Mouse (Mus musculus) spleen, postnatal 36 days (tissue): ENCODE results near the gene AU021092.
"Not testable (repeated sequence)": the region's sequence is repeated elsewhere in the genome, so short reads cannot be mapped to it uniquely, and the experiment has no call there.

Experiments
- DNase-seq, 2 experiments: peaks; one replicate each; pipeline ENCODE4 v3.0.0; 2022; ENCODE audit warnings: low spot score in 2 of 2, mixed read lengths in 1 of 2

The AU021092 gene

DNA sequence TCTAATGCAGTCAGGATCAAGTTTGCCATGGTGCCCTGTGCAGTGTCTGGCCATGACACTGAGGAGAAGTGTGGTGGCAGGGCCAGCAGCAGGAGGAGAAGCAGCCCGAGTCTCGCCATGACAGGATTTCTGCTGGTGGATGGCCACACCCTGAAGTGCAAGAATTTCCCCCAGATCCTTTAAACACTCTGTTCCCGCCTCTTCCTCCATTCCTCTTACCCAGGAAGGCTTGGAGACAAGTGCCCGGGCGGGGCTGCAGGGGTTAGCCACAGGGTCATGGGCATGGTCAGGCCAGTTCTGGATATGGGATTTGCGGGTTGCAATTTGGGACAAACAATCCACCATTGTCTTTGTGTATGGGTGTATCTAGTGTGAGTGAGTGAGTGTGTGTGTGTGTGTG is at the start of gene AU021092:
AU021092 (minus strand) TSS at position 160 of the 400 bp plus-strand sequence.
- DNase-seq: no peak

DNA sequence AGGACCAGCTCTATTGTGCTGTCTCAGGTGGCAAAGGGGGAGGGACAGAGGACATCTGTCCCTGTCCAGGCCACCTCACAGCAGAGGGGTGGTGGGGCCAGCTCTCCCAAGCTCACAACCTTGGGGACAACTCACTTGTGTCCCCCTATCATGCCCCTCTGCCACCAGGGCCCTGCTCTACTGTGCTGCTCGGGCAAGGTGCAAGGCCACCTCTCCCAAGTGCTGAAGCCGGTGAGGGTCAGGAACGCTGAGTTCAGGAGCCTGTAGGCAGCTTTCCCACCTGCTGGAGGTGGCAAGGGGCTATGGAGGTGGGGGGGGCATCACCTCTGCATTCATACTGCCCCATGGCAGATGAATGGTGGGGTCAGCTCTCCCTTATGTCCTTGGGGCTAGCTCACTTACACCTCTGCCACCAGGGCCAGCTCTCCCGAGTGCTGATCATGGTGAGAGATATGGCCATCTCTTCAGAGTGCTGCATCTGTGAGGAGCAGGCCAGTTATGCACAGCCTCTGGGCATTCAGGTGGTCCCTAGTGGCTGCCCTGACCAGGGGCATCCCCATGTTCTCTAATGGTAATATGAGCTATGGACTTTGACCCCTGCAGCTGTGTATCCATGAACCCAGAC is 49.4 kb upstream of the AU021092 start:
- no peak for DNase-seq

DNA sequence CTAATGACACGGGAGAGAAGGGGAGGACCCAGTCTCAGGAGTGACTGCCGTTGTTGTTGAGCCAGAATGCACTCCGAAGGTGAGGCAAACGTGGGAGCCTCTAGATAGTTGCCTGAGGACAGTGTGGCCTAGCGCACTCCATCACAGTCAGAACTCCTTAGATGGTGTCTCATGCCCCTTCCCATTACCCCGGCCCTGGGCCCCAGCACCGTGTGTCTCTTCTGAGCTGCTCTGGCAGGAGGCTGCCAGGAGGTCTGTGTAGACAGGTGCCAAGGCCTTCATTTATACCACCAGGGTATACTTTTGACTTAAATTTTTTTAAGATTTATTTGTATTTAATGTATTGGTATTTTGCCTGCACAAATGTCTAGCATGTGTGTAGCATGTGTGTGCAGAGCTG is 41.8 kb upstream of the AU021092 start:
- no peak for DNase-seq

DNA sequence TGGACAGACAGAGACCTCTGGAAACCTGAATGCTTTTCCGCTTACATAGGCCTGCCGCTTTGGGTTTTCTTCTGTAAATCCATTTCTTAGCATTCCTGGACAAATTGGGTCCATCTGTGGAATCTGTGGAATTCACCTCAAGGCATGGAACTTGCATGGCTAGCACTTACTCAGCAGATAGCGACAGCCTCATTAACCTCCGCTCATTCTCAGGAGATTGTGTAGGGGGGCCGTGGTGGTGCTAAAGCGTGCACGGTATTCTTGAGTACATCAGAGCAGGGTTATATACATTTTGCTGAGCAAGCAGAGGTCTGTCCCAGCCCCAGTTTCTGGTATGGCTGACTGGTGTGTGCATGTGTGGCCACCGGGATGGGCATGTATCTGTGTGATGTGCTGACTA is 41.1 kb upstream of the AU021092 start:
- DNase-seq: no peak

DNA sequence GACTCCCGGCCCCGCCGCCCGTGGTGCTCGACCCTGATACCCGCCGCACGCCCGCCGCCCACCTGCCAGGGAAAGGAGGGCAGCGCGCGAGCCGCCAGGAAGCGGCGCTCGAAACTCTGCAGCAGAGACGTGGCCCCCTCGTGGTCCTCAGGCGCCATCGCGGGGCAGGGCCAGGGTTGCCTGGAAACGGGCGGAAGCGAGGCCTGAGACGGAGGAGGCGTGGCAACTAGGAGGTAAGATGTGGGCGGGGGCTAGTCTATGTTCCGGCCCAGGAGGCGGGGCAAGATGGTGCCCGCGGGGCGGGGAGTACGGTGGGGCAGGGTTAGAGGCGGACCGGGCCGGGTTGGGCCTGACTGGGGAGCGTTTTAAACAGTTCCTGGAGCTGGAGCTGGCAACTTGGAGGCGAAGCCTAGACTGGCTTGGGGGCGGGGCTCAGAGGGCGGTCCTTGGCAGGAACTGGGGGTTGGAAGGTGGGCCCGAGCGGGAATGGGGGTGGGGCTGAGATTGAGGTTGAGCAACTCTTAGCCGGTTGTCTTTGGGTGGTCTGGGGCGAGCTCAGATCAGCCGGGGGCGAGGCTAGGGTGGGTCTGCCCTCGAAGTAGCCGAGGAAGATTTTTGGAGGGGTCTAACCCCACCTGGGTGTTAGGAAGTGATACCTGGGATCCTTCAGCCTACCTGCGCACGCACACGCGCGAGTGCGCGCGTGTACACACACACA is 33.8 kb upstream of the AU021092 start, which contains the start of gene Eef2kmt:
Eef2kmt (minus strand) TSS at position 205 of the 718 bp plus-strand sequence.
- peak; percentile 98 for DNase-seq

DNA sequence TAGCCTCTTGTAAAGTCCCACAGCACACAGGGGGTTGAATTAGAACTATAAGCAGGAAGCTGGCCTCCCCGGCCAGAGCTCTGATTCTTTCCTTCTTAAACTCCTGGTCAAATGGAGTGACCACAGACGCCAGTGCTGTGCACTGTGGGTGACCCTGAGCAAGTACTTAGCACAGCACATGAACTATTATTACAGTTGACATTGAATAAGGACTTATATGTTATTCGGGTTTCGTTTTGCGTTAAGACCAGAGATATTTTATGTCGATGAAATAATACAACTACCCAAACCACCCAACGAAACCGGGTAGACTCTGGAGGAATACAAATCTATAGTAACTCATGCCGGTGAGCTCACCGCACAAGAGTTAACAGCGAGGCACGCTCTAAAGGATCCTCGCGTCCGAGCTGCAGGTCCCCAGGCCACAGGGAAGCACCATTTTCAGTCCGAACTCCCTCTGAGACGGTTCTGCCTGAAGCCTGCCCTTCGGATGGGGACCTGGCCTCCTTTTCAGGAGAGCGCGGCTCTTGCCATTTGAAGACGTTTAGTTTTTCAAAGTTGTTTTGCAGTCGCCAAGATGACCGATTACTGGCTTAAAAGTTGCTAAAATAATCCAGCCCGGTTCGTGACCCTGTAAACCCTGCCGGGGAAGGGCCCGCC is 33.1 kb upstream of the AU021092 start:
- DNase-seq: peak in 1 of 2 experiments; percentile 17

DNA sequence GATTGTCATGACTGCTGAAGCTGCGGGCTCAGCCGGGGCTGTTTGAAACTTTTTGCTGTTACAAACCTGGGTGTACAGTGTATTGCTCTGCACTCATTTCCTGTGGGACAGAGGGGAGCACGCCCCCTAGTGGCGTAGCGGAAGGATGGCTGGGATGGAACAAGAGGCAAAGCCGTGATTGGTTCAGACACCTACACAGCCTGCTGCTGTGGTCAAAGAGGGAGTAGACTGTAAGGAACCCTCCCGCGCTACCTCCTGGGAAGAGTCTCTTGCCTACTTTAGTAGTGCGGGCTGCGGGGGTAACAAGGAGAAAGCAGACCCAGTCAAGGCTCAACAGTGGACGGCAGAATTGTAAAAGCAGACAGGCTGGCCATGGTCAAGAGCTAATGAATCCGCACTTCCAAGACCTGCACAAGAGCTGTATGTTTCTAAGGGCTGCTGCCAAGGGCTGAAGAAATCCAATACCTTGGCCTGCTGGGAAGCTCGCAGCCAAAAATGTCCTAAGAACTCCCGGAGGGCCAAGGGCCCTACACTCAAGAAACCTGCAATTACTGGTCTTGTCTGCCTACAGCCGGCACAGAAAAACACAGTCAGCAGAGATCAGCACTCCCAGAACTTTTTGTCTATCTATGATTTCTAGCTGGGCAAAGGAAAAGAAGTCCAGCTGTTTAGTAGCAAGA is 32.4 kb upstream of the AU021092 start:
- peak; percentile 83 for DNase-seq

DNA sequence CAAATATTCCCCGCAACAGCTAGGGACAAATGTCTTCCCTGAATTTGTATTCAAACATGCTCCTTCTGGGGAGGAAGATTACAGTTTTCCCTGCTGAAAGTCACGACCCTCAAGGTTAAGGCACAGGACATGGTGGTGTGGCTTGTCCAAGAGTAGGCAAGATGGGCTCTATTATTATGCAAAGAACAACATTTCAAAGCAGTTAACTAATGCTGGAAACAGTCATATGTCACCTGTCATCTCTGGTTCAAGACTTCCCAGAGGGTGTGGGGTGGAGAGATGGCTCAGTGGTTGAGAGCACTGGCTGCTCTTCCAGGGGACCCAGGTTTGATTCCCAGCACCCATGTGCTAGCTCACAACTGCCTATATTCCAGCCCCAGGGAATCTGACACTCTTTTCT is 30.2 kb upstream of the AU021092 start:
- DNase-seq: no peak

DNA sequence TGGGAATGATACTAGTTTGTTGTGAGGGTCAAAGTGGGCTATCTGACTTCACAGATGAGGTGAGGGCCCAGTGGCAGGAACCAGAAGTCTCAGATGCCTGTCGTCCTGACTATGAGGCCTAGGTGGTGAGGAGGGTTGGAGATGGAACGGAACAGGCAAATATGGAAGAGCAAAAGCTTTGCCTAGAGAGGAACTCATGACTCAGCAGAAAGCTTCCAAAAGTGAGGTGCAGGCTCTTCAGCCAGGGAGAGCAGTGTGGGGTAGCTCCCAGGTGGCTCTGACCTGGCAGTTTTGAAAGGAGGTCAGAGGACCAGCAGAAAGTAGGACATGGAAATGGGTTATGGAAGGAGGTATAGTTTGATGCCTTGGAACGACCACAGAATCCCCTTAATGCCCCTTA is 28.8 kb upstream of the AU021092 start:
- DNase-seq: no peak

DNA sequence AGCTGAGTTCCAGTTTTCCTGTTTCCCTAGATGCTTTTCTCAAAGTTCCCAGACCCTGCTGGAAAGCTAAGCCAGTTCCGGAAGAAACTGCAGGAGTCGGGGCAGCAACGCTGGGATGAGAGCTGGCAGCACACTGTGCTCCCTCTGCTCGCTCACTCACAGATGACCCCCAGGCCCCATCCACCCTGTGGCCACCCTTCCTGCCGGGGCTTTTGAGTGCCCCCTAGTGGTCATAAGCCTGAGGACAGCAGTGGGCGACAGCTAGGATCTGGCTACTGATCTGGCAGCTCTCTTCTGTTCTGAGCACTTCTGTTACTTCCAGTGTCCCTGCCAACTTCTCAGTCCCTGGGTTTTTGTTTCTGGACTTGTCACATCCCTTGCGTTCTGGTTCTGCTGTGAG is 22.3 kb upstream of the AU021092 start:
- DNase-seq: peak; percentile 53

DNA sequence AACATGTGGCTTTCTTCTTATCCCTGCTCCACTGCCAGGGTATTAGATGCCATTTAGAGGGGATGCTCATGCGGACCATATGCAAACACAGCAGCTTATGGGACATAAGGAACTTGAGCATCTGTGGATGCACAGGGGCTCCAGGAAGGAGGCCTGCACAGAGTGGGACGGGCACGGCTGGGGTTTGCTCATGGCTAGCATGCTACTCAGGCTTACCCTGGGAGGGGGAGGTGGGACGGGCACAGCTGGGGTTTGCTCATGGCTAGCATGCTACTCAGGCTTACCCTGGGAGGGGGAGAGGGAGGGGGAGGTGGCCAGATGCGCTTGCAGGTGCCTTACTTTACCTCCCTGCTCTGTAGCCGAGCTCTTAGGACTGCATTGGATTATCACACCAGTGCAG is 20.8 kb upstream of the AU021092 start:
- DNase-seq: no peak

DNA sequence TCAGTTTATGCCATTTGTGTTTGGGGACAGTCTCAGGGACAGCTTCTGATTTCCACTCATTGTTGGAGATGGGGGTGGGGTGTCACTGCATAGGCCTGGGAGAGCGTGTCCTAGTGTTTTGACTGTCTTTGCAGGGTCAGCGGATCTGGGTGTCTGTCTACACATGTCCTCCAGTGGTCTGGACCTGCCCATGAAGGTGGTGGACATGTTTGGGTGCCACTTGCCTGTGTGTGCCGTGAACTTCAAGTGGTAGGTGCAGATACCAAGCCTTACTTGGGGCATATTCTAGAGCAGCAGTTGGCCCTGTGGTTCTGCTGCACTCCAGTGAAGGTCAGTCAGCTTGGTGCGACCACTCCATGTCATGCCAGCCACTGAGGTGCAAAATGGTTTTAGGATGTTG is 20.3 kb upstream of the AU021092 start:
- no peak for DNase-seq

DNA sequence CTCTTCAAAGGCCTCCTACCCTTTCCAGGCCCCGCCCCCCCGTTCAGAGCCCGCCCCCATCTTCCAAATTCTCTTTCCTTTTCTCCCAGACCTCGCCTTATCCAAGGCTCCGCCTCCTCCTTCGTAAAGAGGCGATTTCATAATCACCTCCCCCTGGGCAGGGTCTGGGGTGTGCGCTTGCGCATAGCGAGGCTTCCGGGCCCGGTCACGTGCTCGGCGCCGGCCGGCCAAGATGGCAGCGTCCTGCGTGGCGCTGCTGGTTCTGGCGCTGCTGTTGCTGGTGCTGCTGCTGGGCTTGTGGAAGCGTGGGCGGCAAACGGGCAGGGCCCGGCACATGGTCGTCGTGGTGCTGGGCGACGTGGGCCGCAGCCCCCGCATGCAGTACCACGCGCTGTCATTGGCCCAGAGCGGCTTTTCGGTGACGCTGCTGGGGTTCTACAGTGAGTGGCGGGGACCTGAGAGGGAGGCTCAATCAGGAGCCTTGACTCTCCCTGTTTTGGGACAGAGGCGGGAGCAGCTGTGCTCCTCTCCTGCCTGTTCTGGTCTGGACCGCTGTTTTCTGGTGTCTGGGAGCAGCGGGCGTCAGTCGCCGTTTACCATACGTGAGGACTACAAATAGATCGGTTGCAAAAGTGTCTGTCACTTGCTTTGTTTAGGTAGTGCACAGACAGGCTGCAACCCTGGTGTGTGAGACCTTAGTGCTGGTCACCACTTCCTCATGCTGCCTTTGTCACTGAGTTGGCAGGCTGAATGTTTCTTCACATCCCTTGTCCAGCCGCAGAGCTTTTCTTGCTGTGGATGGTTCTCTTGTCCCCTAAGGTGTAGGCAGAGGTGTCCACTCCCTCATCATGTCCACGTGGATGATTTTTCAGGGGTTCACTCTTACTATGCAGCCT is 11.6 kb upstream of the AU021092 start, which contains the start of gene Alg1:
Alg1 (plus strand) TSS at position 204 of the 896 bp plus-strand sequence.
- DNase-seq: peak; percentile 91 to 92

DNA sequence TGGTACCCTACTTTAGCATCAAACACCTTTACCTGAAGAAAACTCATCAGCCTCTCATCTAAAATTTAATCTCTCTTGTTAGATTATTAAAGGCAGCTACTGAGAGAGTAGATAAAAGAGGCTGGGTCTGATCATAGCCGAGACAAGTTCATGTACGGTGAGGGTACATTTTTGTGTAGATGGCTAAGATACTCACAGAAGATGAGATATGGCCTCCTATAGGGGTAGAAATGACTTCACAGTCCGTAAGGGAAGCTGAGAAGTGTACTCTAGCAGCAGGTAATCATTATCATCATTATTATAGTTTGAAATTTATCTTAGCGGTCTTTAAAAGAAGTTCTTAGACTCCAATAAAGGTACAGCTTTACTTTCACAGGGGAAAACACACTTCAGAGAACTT is 10.9 kb upstream of the AU021092 start:
- no peak for DNase-seq

DNA sequence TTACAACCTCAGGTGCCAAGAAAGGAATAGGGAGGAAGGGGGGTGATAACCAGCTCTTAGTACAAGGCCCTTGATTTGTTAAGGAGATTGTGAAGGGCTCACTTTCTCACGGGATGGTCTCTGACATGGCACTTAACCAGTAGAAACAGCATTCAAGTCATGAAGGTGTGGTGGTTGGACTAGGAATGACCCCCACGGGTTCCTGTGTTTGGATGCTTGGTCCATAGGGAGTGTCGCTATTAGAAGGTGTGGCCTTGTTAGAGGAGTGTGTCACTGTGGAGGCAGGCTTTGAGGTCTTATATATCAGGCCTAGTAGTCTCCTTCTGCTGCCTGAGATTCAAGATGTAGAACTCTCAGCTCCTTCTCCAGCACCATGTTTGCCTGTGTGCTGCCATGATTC is 6.0 kb upstream of the AU021092 start:
- not testable (repeated sequence) for DNase-seq

DNA sequence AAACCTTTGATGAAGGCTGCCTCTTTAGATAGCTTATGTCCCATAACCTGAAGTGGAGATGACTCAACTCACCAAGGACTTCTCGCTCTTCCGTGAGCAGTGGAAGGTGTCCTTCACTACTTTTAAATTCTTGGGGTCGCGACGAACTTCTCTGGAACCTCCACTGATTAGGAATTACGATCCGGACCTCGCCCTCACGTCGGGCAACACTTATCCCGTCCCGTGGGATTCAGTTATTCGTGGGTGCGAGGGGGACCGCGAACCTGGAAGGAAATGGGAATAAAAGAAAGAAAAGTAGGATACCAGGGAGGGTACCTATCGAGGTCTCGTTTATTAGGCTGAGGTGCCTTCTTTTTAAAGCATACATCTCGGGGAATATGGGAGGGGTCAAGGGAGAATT is 5.4 kb upstream of the AU021092 start:
- not testable (repeated sequence) for DNase-seq

DNA sequence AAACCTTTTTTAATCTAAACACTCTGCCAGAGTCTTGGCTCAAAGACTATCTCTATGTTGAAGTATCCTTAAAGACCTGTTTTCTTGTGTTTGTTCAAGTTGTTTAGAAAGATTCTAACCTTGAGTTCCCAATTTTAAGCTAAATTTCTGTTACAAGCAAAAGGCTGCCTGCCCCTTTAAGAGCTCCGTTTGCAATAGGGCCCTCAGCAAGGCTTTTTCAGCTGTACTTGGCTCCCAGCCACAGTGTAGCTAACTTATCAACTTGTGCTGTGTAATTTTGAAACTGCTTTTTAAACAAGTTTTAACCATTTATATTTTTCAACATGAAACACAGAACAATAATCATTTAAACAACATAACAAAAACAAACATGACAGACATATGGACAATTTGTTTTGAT is 4.4 kb upstream of the AU021092 start:
- DNase-seq: not testable (repeated sequence)

DNA sequence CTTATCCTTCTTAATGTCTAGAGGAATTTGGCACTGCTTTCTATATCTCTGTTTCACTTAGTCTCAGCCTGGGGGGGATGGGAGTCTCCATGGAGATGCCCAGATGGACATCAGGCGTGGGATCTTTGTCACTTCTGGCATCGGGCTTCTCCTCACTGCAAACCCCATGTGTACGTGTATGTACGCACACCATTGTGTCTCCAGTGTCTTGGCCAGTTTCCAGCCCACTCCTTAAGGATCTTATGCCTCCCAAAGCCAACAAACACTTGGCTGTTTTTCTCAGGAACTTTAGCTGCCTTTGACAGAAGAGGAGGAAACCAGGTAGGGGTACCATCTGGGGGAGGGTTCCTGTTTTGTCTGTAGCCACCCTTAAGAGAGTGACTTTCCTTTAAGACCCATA is 696 bp downstream of the AU021092 start:
- DNase-seq: no peak

DNA sequence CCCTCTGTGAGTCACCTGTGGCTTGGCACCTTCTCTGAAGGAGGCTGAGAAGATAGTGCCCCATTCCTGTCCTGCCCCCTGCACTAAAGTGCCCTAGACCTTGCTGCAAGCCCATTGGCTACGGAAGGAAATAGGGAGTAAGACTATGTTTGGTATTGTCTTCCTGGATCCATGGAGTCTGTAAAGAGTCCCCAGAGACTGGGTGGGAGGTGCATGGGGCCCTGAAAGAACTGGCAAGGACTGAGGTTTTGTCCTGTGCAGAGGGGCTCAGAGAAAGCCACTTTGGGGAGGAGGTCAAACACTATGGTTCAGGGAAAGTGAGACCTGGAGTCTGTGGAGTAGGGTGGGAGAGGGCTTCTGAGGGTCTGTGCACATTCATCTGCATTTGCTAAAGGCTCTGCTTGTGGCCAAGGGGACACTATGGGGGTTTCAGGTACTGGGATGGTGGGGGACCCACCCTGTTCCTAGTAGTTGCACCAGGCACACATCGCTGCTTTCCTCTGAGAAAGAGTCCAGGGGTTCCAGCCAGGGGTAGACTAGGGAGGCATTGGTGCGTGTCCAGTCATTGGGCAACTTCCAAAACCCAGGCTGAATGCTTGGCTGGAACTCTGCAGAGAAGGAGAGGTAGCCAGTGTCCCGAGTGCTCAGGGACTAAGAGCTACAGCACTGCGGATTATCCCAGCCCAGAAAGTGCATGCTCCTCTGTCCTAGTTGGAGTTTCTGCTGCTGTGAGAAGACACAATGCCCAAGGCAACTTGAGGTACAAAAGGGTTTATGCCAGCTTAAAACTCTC is 4.6 kb downstream of the AU021092 start:
- DNase-seq: no peak

DNA sequence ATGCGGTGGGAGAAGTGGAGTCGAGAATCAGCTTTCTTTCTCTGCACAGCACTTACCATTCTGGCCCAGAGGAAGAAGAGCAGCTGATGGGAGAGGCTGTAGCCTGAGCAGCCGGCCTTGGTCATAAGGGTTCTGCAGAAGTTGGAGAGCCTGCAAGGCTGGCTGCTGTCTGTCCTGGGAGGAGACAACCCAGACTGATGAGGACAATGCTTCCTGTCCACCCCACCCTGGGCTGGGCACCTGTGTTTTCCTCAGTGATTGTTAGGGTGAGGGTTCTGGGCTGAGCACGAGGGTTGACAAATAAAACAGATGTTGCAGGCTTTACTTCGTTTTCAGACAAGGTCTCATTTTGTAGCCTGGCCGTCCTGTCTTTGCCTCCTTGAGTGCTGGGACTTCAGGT is 5.4 kb downstream of the AU021092 start:
- no peak for DNase-seq
